Mouse (Mus musculus): ENCODE results near the gene Rtl5. TPM values are rescaled to one million over a fixed set of nuclear protein-coding genes. Genes with fewer than 3 reads are reported as not detected.

Rtl5 gene
- total and polyA plus RNA-seq, 3 experiments: 0.03 to 0.04 TPM; not detected in 1

GRCm38 (mm10) chrX:102071517-102071916 is 413 bp upstream of the Rtl5 start:
- H3K36me3 ChIP-seq (ENCODE audit: control insufficient read depth in 1 of 2, insufficient read depth in 2 of 2, low read length in 2 of 2): no peaks in the 10 kb centered on the region
- no peak overlapping the region for H3K4me3 ChIP-seq (ENCODE audit: control insufficient read depth in 1 of 2, insufficient read depth in 1 of 2, low read depth in 2 of 2, low read length in 2 of 2)
- DNase-seq (ENCODE audit: low read depth, low spot score): no peak
- no peak overlapping the region for H3K9ac ChIP-seq (ENCODE audit: control insufficient read depth, low read depth, low read length, poor library complexity, severe bottlenecking)
- no peaks in the 10 kb centered on the region for H3K4me1 ChIP-seq (ENCODE audit: control insufficient read depth in 1 of 2, insufficient read depth in 2 of 2, low read length in 2 of 2)
- no peak overlapping the region for H3K27ac ChIP-seq (ENCODE audit: control insufficient read depth, low read depth, low read length)
- TF ChIP-seq RCOR1 (IDR thresholded peaks at IDR 0.05; ENCODE audit: low read depth, low read length): no peak
- no peak for TF ChIP-seq USF2 (IDR thresholded peaks at IDR 0.05; ENCODE audit: borderline replicate concordance in 1 of 2, insufficient read depth in 1 of 2, low read depth in 1 of 2, low read length in 2 of 2)
- TF ChIP-seq TBP (IDR thresholded peaks at IDR 0.05; ENCODE audit: low read depth, low read length): no peak
- TF ChIP-seq MYC (IDR thresholded peaks at IDR 0.05; ENCODE audit: low read depth, low read length): no peak
- TF ChIP-seq USF1 (IDR thresholded peaks at IDR 0.05; ENCODE audit: low read depth, low read length): no peak
- TF ChIP-seq MAFK (IDR thresholded peaks at IDR 0.05; ENCODE audit: borderline replicate concordance, low read depth, low read length): no peak
- no peak for TF ChIP-seq MXI1 (IDR thresholded peaks at IDR 0.05; ENCODE audit: low read depth, low read length)
- no peak for TF ChIP-seq HCFC1 (IDR thresholded peaks at IDR 0.05; ENCODE audit: low read depth, low read length)
- TF ChIP-seq POLR2AphosphoS5 (IDR thresholded peaks at IDR 0.05; ENCODE audit: borderline replicate concordance, low read depth, low read length): no peak
- no peak for TF ChIP-seq E2F4 (IDR thresholded peaks at IDR 0.05; ENCODE audit: borderline replicate concordance, low read depth, low read length)
- no peaks in the 10 kb centered on the region for H3K79me2 ChIP-seq (ENCODE audit: control insufficient read depth, insufficient read depth, low read length, poor library complexity)
- H3K9me3 ChIP-seq (replicated peaks; ENCODE audit: insufficient read depth, low read length): no peaks in the 10 kb centered on the region
- H3K27me3 ChIP-seq (ENCODE audit: control insufficient read depth in 1 of 2, insufficient read depth in 2 of 2, low read length in 2 of 2): peaks cover 0 to 3% of the 10 kb centered on the region in 2 experiments; a peak in 1 of 4 replicates

- no peak for TF ChIP-seq ZMIZ1 (IDR thresholded peaks at IDR 0.05; ENCODE audit: low read depth, low read length)
- no peak for TF ChIP-seq RAD21 (IDR thresholded peaks at IDR 0.05; ENCODE audit: low read depth, low read length)
- no peak for TF ChIP-seq MAX (IDR thresholded peaks at IDR 0.05; ENCODE audit: low read length)
- TF ChIP-seq ELF1 (IDR thresholded peaks at IDR 0.05; ENCODE audit: low read depth, low read length): no peak
- no peak for TF ChIP-seq MAFK (IDR thresholded peaks at IDR 0.05; ENCODE audit: borderline replicate concordance, low read depth, low read length)
- TF ChIP-seq MYB (IDR thresholded peaks at IDR 0.05; ENCODE audit: low read depth, low read length): no peak
- no peak for TF ChIP-seq TBP (IDR thresholded peaks at IDR 0.05; ENCODE audit: low read depth, low read length)
- Histone ChIP-seq H3K4me3 (ENCODE audit: control insufficient read depth in 1 of 2, insufficient read depth in 1 of 2, low read depth in 2 of 2, low read length in 2 of 2) (no peak overlapping the region), H3K9me3 (replicated peaks; ENCODE audit: insufficient read depth, low read length) (no peaks in the 10 kb centered on the region), H3K79me2 (ENCODE audit: control insufficient read depth, insufficient read depth, low read length, poor library complexity) (no peaks in the 10 kb centered on the region), H3K4me1 (ENCODE audit: control insufficient read depth in 1 of 2, insufficient read depth in 2 of 2, low read length in 2 of 2) (no peaks in the 10 kb centered on the region), H3K27ac (ENCODE audit: control insufficient read depth, low read depth, low read length) (no peak overlapping the region), H3K27me3 (ENCODE audit: control insufficient read depth in 1 of 2, insufficient read depth in 2 of 2, low read length in 2 of 2) (peaks cover 0 to 3% of the 10 kb centered on the region in 2 experiments; a peak in 1 of 4 replicates), H3K36me3 (ENCODE audit: control insufficient read depth in 1 of 2, insufficient read depth in 2 of 2, low read length in 2 of 2) (no peaks in the 10 kb centered on the region), H3K9ac (ENCODE audit: control insufficient read depth, low read depth, low read length, poor library complexity, severe bottlenecking) (no peak overlapping the region)
- no peak for DNase-seq (ENCODE audit: low read depth, low spot score)
These were observed 2.1 kb downstream of the Rtl5 start for GRCm38 (mm10) chrX:102068811-102069540.

All from MEL (cell line).